Mouse (Mus musculus) urinary bladder, adult 2 months (tissue): ENCODE measurements around the gene Jmjd1c. TPM values are rescaled to one million over a fixed set of nuclear protein-coding genes. Genes with fewer than 3 reads are reported as not detected.
"Not testable (repeated sequence)": the region's sequence is repeated elsewhere in the genome, so short reads cannot be mapped to it uniquely, and the experiment has no call there.

Experiments used
- DNase-seq: peaks from one replicate; pipeline ENCODE4 v3.0.0; 2022; ENCODE audit warnings: low spot score
- polyA plus RNA-seq: library from polyadenylated mRNA; depleted of rRNA; stranded (reverse); fragments of >200 nt; gene quantifications from 2 replicates; pipeline ENCODE4 v1.2.3, GENCODE M21; 2012

Gene Jmjd1c
- polyA plus RNA-seq, 1 experiment, result 28.3 TPM

GRCm38 (mm10) chr10:67100831-67101251 is 4.9 kb downstream of the Jmjd1c start:
- DNase-seq, result no peak

GRCm38 (mm10) chr10:67104543-67104942 is 8.6 kb downstream of the Jmjd1c start:
- DNase-seq, result no peak

GRCm38 (mm10) chr10:67105331-67106217 is 9.6 kb downstream of the Jmjd1c start:
- no peak for DNase-seq

DNA sequence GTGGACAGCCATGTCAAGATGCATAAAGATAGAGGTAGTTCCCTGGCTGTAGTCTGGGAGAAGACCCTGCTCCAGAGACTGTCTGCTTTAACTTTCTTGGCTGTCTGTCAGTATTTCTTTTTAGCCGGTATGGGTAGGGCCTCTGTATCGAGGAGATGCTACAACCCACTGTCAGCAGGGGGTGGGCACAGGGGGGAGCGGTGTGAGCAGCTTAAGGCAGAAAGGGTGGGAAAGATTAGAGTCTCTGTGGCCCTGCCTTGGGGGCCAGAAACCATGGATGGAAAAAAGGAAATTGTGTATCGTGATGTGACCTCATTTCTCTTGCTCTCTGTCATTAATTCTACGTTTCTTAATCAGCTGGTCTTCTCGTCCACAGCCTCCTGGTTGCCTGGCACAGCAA is 10.5 kb downstream of the Jmjd1c start:
- no peak for DNase-seq

- no peak for DNase-seq
Observed at GRCm38 (mm10) chr10:67107017-67107761, 11.3 kb downstream of the Jmjd1c start.

GRCm38 (mm10) chr10:67108096-67108495 is 12.2 kb downstream of the Jmjd1c start:
- DNase-seq, result no peak

DNA sequence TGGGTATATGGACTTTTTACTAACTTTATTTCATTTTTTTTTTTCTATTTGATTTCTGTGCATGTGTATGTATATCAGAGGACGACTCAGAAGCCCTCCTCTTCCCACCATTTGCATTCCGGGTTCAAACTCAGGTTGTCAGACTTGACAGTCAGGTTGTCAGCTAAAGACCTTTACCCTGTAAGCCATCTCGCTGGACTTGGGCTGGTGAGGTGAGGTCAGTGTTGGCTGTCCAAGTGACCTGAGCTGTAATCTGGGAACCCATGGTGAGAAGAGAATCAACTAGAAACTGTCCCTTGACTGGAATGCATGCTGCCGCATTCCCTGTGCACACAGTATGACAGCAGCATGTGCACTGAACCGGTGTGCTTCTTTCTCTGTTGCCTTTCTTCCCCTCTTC is 13.7 kb downstream of the Jmjd1c start:
- peak; percentile 13 for DNase-seq

DNA sequence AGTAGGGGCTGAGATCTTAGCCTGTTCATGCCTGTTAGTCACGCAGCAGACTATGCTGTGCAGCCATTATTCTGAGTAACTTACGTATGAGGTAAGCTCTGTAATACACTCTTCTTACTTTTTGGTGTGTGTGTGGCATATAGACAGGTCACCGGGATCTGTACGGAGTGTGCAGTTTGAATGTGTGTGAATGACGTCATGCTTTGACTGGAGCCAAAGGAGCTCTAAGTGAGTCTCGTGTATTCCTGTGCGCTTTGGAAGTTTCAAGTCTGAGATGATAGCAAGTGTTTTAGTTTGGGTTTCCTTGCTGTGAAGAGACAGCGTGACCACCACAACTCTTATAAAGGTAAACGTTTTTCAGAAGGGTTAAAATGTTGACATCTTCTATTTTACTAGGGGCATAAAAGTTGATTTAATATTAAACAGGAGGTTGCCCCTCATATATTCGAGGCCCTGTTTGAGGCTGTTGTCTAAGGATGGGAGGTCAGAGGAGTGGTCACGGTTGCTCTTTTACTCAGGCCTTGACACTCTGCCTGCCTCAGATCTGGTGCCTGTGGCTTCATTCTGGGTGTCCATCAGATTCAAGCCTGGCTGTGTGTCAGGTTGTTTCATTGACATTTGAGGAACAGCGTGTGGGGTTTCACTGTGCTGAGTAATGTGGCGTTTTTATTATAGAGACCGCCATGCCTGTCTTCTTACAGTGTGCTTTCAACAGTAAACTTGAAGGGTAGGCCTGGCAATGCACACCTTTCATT is 15.3 kb downstream of the Jmjd1c start:
- peak; percentile 13 for DNase-seq

DNA sequence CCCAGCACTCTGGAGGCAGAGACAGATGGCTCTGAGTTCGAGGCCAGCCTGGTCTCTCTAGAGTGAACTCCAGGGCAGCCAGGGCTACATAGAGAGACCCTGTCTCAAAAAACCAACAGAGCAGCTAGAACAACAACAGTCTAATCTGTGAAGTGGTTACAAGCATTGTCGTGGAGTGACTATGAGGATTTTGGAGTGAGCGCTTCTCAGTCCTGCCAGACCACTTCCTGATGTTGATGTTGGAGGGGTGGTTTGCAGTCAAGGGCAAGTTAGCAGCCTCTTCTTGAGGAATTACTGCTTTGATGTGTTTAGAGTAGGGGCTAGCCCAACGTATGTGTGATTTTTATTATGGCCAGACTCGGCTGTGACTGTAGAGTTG is 15.9 kb downstream of the Jmjd1c start:
- peak; percentile 7 for DNase-seq

DNA sequence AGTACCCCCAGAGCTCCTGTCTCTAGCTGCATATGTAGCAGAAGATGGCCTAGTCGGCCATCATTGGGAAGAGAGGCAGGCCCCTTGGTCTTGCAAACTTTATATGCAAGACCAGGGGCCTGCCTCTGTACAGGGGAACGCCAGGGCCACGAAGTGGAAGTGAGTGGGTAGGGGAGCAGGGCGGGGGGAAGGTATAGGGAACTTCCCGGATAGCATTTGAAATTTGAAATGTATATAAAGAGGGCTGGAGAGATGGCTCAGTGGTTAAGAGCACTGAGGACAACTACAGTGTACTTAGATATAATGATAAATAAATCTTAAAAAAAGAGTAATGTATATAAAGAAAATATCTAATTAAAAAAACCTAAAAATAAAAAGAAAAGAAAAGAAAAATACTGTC is 17.0 kb downstream of the Jmjd1c start:
- DNase-seq, result not testable (repeated sequence)

- no peak for DNase-seq
Observed at GRCm38 (mm10) chr10:67113833-67114232, 17.9 kb downstream of the Jmjd1c start.

GRCm38 (mm10) chr10:67115115-67115514 is 19.2 kb downstream of the Jmjd1c start:
- DNase-seq, result no peak

GRCm38 (mm10) chr10:67115666-67116091 is 19.8 kb downstream of the Jmjd1c start:
- DNase-seq, result no peak

- no peak for DNase-seq
Observed at GRCm38 (mm10) chr10:67116251-67116650, 20.3 kb downstream of the Jmjd1c start.

DNA sequence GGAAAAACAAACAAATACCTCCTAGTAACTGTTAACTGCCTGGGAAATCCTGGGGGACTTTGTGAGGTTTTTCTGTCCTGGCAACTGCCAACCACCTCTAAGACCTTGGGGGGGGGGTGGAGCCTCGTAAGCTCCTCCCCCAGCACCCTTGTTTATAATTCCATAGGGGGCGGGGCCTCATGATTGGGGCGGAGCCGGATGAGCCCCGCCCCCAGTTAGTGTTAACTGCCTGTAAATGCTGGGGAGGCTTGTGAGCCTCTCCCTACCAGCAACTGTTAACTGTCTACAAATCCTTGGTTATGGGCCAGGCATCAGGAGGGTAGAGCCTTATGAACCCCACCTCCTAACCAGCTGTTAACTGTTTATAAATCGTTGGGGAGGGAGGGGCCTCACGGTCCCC is 23.4 kb downstream of the Jmjd1c start:
- no peak for DNase-seq

GRCm38 (mm10) chr10:67120180-67120579 is 24.3 kb downstream of the Jmjd1c start:
- DNase-seq, result no peak

DNA sequence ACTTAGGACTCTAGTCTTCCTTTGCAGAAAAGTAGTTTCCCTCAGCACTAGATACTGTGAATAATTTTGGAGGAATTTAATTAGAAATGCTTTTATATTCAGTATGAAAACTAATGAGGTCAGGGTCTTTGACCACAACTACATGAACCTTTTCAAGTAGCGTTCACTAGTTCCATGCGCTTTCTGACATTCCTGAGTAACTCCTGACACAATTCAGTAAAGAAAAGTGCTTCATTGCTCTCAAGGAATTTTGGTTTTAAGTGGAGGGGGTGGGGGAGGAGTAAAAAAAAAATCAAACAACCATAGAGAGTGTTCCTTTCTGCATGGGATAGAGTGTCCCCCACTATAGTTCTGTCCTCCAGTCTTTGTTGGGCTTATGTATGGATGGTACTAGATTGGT is 24.7 kb downstream of the Jmjd1c start:
- DNase-seq, result no peak

GRCm38 (mm10) chr10:67123756-67124155 is 27.8 kb downstream of the Jmjd1c start:
- no peak for DNase-seq

DNA sequence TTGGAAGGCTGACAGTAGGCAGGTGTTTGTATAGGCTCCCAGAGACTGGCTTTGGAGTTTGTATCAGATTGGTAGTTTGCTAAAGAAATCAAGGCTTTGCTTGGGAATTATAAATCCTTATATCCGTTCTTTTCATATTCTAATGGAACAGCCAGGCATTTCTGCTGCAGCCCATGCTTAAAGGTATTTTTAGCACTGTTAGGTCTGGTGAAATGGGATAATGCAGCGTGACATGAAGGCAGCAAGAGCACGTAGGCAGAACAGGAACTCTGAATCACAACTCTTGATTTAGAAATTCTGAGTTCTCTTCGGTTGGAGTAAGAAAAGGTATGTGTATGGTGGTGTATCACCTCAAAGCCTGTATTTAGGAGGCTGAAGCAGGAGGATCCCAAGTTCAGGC is 28.2 kb downstream of the Jmjd1c start:
- DNase-seq, result no peak

GRCm38 (mm10) chr10:67126061-67126858 is 30.3 kb downstream of the Jmjd1c start:
- no peak for DNase-seq
